Mouse (Mus musculus) neural tube, embryonic 14.5 days (tissue): ENCODE measurements around the gene Endod1. TPM values are rescaled to one million over a fixed set of nuclear protein-coding genes. Genes with fewer than 3 reads are reported as not detected.

Experiments used
- ATAC-seq: fragments of 200-750 bp; cut with Nextera tagmentation; 2 replicates; pipeline ENCODE4 v1.8.0; 2017; ENCODE audit warnings: low read depth, mild to moderate bottlenecking, moderate TSS enrichment, moderate library complexity
- H3K27ac ChIP-seq: fragments of 300-500 bp; sonication (generic); 2 replicates; pipeline ENCODE4 v1.5.1; 2014; ENCODE audit warnings: low read depth, mild to moderate bottlenecking, control low read depth, low read length, moderate library complexity, mixed read lengths
- H3K27me3 ChIP-seq: fragments of 300-500 bp; sonication (generic); 2 replicates; pipeline ENCODE4 v1.6.1; 2014; ENCODE audit warnings: low read length; ENCODE audit not compliant: control insufficient read depth, insufficient read depth
- H3K36me3 ChIP-seq: fragments of 300-500 bp; sonication (generic); 2 replicates; pipeline ENCODE4 v1.6.1; 2014; ENCODE audit warnings: low read length, mixed read lengths; ENCODE audit not compliant: control insufficient read depth, insufficient read depth
- H3K4me1 ChIP-seq: fragments of 300-500 bp; sonication (generic); 2 replicates; pipeline ENCODE4 v1.6.1; 2014; ENCODE audit warnings: low read length; ENCODE audit not compliant: control insufficient read depth, insufficient read depth
- H3K4me2 ChIP-seq: fragments of 300-500 bp; sonication (generic); 2 replicates; pipeline ENCODE4 v1.6.1; 2014; ENCODE audit warnings: mild to moderate bottlenecking, low read depth, low read length, control low read depth
- H3K4me3 ChIP-seq: fragments of 300-500 bp; sonication (generic); 2 replicates; pipeline ENCODE4 v1.5.1; 2014; ENCODE audit warnings: low read depth, low read length, control low read depth, mixed read lengths
- H3K9ac ChIP-seq: fragments of 300-500 bp; sonication (generic); replicated peaks from 2 replicates; pipeline ENCODE4 v1.6.1; 2014; ENCODE audit warnings: low read depth, mild to moderate bottlenecking, control low read depth, low read length, mixed read lengths
- H3K9me3 ChIP-seq: fragments of 300-500 bp; sonication (generic); 2 replicates; pipeline ENCODE4 v1.6.1; 2016; ENCODE audit warnings: low read length; ENCODE audit not compliant: control insufficient read depth
- WGBS: fragments of 180-500 bp; shearing (Covaris S2); extraction: QIAGEN DNeasy Blood & Tissue Kit; methylation state at CpG from one replicate; pipeline ENCODE4 v1.1.7; 2014; 5-methylcytosine and 5-hydroxymethylcytosine counted together
- polyA plus RNA-seq: library from polyadenylated mRNA; unstranded; fragments of >200 nt; fragmentation: Nextera tagmentation; extraction: Ambion mirVana; gene quantifications from 2 replicates; pipeline ENCODE4 v1.2.1, GENCODE M21; 2014

The Endod1 gene
- polyA plus RNA-seq, 1 experiment from 2014 or later, result 42.2 TPM

DNA sequence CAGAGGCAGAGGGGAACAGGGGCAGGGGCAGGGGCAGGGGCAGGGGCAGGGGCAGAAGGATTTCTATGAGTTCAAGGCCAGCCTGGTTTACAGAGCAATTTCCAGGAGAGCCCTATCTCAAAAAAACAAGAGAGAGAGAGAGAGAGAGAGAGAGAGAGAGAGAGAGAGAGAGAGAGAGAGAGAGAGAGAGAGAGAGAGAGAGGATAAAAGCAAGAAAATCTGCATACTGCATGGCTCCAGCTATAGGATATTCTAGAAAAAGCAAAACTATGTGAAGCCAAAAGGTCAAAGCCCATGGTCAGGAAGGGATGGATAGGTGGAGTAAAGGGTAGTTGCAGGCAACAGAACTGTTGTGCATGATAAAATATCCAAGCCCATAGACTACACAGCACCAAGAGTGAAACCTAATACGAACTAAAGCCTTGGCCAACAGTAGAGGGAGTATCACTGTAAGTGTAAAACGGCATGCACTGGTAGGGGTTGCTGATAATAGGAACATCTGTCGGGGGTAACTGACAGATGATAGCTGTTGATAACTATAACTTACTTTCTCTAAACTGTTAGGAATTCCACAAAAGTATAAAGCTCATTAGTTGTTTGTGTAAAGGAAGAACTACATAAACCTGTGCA is 15.6 kb upstream of the Endod1 start:
- WGBS, result 80% methylated on average over 3 of the region's 3 CpGs
- H3K9me3 ChIP-seq, result no peaks in the 10 kb centered on the region
- no peaks in the 10 kb centered on the region for H3K36me3 ChIP-seq
- H3K4me2 ChIP-seq, result no peak overlapping the region
- no peaks in the 10 kb centered on the region for H3K27me3 ChIP-seq
- ATAC-seq, result no peak
- H3K4me1 ChIP-seq, result no peaks in the 10 kb centered on the region
- no peak overlapping the region for H3K4me3 ChIP-seq
- H3K9ac ChIP-seq, result no peak overlapping the region
- H3K27ac ChIP-seq, result no peak overlapping the region

DNA sequence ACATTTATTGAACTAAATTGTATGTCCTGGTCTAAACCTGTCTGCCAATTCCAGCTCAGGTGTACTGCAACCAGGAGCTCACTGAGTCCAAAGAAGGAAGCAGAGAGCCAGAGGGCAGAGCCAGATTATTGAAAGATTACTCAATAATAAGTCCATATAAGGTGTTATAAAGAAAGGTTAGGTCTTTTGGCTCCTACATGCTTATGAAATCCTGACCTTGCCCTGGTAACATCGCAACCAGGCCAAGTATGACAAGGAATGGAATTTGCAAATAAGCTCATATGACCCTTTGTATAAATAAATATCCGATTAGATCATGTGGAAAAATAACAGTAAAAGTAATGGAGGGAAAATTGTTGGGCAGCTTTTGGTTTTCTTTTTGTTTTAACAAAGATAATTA is 14.8 kb upstream of the Endod1 start:
- Histone ChIP-seq H3K27ac (no peak overlapping the region), H3K36me3 (no peaks in the 10 kb centered on the region), H3K27me3 (no peaks in the 10 kb centered on the region), H3K9me3 (no peaks in the 10 kb centered on the region), H3K4me2 (no peak overlapping the region), H3K9ac (no peak overlapping the region), H3K4me1 (no peaks in the 10 kb centered on the region), H3K4me3 (no peak overlapping the region)
- no peak for ATAC-seq
- WGBS, result 85% methylated on average over 2 of the region's 2 CpGs

DNA sequence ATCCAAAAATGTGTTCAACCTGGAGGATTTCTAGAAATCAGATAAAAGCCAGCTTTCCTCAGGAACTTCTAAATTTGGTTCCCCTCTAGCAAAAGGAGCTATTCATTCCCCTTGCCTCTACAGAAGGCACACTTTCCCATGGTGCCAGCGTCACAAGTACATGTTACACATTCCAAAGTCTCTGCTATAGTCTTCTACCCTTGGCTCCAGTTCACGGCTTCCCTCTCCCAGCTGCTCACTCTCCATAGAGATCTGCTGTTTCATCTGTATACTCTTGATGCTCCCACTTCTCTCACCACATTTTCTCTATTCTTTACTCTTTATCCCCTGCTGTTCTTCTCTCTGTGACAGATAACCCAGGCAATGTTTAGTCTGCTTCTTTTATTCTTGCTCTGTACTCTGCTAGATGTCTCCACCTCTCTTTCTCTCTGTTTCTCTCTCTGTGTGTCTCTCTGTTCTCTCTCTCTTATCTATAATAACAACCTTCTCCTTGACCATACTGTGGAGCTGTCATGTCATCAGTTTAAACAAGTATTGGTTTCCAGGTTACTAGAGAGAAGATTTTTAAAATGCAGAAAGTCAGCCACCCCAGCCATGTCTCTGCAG is 13.8 kb upstream of the Endod1 start:
- no peak for ATAC-seq
- Histone ChIP-seq H3K4me3 (no peak overlapping the region), H3K9ac (no peak overlapping the region), H3K4me2 (no peak overlapping the region), H3K27ac (no peak overlapping the region), H3K36me3 (no peaks in the 10 kb centered on the region), H3K9me3 (no peaks in the 10 kb centered on the region), H3K27me3 (no peaks in the 10 kb centered on the region), H3K4me1 (no peaks in the 10 kb centered on the region)
- 51% methylated on average over 2 of the region's 2 CpGs for WGBS

DNA sequence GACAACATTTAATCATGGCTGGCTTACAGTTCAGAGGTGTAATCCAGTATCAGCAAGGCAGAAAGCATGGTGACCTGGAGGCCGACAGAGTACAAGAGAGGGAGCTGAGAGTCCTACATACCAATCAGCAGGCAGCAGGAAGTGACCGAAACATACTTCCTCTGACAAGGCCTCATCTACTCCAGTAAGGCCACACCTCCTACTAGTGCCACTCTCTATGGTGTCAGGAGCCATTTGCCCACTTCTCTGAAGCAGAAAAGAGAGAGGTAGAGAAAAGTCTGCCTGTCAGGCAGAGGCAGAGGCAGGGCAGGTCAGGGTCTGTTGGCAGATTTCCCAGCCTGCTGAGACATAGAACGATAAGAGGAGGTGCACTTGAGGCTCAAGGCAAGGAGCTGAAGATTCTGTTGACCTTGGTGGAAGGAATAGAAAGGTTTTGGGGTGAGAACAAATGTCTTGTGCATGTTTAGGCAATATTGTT is 10.6 kb upstream of the Endod1 start:
- Histone ChIP-seq H3K27me3 (no peaks in the 10 kb centered on the region), H3K4me2 (no peak overlapping the region), H3K4me1 (no peaks in the 10 kb centered on the region), H3K9me3 (no peaks in the 10 kb centered on the region), H3K9ac (no peak overlapping the region), H3K27ac (no peak overlapping the region), H3K4me3 (no peak overlapping the region), H3K36me3 (no peaks in the 10 kb centered on the region)
- no peak for ATAC-seq
- WGBS, result 88% methylated on average over 3 of the region's 3 CpGs

- Histone ChIP-seq H3K4me1 (no peaks in the 10 kb centered on the region), H3K36me3 (no peaks in the 10 kb centered on the region), H3K4me3 (no peak overlapping the region), H3K9me3 (no peaks in the 10 kb centered on the region), H3K9ac (no peak overlapping the region), H3K27me3 (no peaks in the 10 kb centered on the region), H3K27ac (no peak overlapping the region), H3K4me2 (no peak overlapping the region)
- no peak for ATAC-seq
- 89% methylated on average over 9 of the region's 9 CpGs for WGBS
Observed at GRCm38 (mm10) chr9:14391286-14391685, 10.0 kb upstream of the Endod1 start.

GRCm38 (mm10) chr9:14390278-14390677 is 9.0 kb upstream of the Endod1 start:
- 97% methylated on average over 1 of the region's 1 CpGs for WGBS

GRCm38 (mm10) chr9:14389050-14389621 is 7.8 kb upstream of the Endod1 start:
- Histone ChIP-seq H3K4me1 (no peaks in the 10 kb centered on the region), H3K27me3 (no peaks in the 10 kb centered on the region), H3K9me3 (no peaks in the 10 kb centered on the region), H3K27ac (no peak overlapping the region), H3K36me3 (no peaks in the 10 kb centered on the region), H3K4me3 (no peak overlapping the region), H3K4me2 (no peak overlapping the region), H3K9ac (no peak overlapping the region)
- 49% methylated on average over 4 of the region's 4 CpGs for WGBS
- ATAC-seq, result no peak

More at GRCm38 (mm10) chr9:14390278-14390677, 9.0 kb upstream of the Endod1 start:
- Histone ChIP-seq H3K4me1 (no peaks in the 10 kb centered on the region), H3K4me2 (no peak overlapping the region), H3K36me3 (no peaks in the 10 kb centered on the region), H3K9me3 (no peaks in the 10 kb centered on the region), H3K4me3 (no peak overlapping the region), H3K27ac (no peak overlapping the region), H3K27me3 (no peaks in the 10 kb centered on the region), H3K9ac (no peak overlapping the region)
- ATAC-seq, result no peak

GRCm38 (mm10) chr9:14388001-14388400 is 6.7 kb upstream of the Endod1 start:
- H3K27me3 ChIP-seq, result no peaks in the 10 kb centered on the region
- no peaks in the 10 kb centered on the region for H3K36me3 ChIP-seq
- H3K4me1 ChIP-seq, result no peaks in the 10 kb centered on the region
- H3K9ac ChIP-seq, result no peak overlapping the region
- WGBS, result 97% methylated on average over 1 of the region's 1 CpGs
- H3K4me3 ChIP-seq, result no peak overlapping the region
- ATAC-seq, result no peak
- H3K27ac ChIP-seq, result no peak overlapping the region
- H3K4me2 ChIP-seq, result no peak overlapping the region
- H3K9me3 ChIP-seq, result no peaks in the 10 kb centered on the region

- WGBS, result 80% methylated on average over 9 of the region's 9 CpGs
- Histone ChIP-seq H3K9ac (no peak overlapping the region), H3K4me3 (no peak overlapping the region), H3K27me3 (no peaks in the 10 kb centered on the region), H3K36me3 (no peaks in the 10 kb centered on the region), H3K9me3 (no peaks in the 10 kb centered on the region), H3K4me1 (no peaks in the 10 kb centered on the region), H3K27ac (no peak overlapping the region), H3K4me2 (no peak overlapping the region)
- no peak for ATAC-seq
Observed at GRCm38 (mm10) chr9:14386831-14387230, 5.5 kb upstream of the Endod1 start.
